Mouse (Mus musculus) lung, embryonic 14.5 days (tissue): ENCODE results near the gene Grin1. TPM values are rescaled to one million over a fixed set of nuclear protein-coding genes. Genes with fewer than 3 reads are reported as not detected.

ENCODE experiments used
- ATAC-seq: fragments of 200-750 bp; cut with Nextera tagmentation; 2 replicates; pipeline ENCODE4 v1.8.0; 2017; ENCODE audit warnings: mild to moderate bottlenecking, moderate TSS enrichment, moderate library complexity; ENCODE audit not compliant: insufficient read depth
- DNase-seq: peaks from one replicate; pipeline ENCODE4 v3.0.0-alpha.2; 2015
- H3K27ac ChIP-seq: fragments of 300-500 bp; sonication (generic); 2 replicates; pipeline ENCODE4 v1.5.1; 2014; ENCODE audit warnings: low read depth, mild to moderate bottlenecking, moderate library complexity
- H3K27me3 ChIP-seq: fragments of 300-500 bp; sonication (generic); 2 replicates; pipeline ENCODE4 v1.6.1; 2014; ENCODE audit warnings: low read length, control low read depth; ENCODE audit not compliant: insufficient read depth
- H3K36me3 ChIP-seq: fragments of 300-500 bp; sonication (generic); 2 replicates; pipeline ENCODE4 v1.6.1; 2014; ENCODE audit warnings: control low read depth; ENCODE audit not compliant: insufficient read depth
- H3K4me1 ChIP-seq: fragments of 300-500 bp; sonication (generic); 2 replicates; pipeline ENCODE4 v1.6.1; 2014; ENCODE audit warnings: antibody characterized with exemption, control low read depth; ENCODE audit not compliant: insufficient read depth
- H3K4me2 ChIP-seq: fragments of 300-500 bp; sonication (generic); 2 replicates; pipeline ENCODE4 v1.6.1; 2014; ENCODE audit warnings: mild to moderate bottlenecking
- H3K4me3 ChIP-seq: fragments of 300-500 bp; sonication (generic); 2 replicates; pipeline ENCODE4 v1.5.1; 2014; ENCODE audit warnings: low read depth, low read length
- H3K9ac ChIP-seq: fragments of 300-500 bp; sonication (generic); 2 replicates; pipeline ENCODE4 v1.6.1; 2014
- H3K9me3 ChIP-seq: fragments of 300-500 bp; sonication (generic); 2 replicates; pipeline ENCODE4 v1.6.1; 2016; ENCODE audit warnings: low read depth, low read length, control low read depth
- CTCF ChIP-seq: IDR thresholded peaks from 2 replicates; pipeline ENCODE4 v1.5.1; 2016; ENCODE audit warnings: antibody characterized with exemption, low read depth
- WGBS: fragments of 180-500 bp; shearing (Covaris S2); extraction: QIAGEN DNeasy Blood & Tissue Kit; methylation state at CpG from one replicate; pipeline ENCODE4 v1.1.7; 2014; 5-methylcytosine and 5-hydroxymethylcytosine counted together
- polyA plus RNA-seq: library from polyadenylated mRNA; unstranded; fragments of >200 nt; fragmentation: Nextera tagmentation; extraction: Ambion mirVana; gene quantifications from 2 replicates; pipeline ENCODE4 v1.2.1, GENCODE M21; 2014

Grin1 gene
- polyA plus RNA-seq, 1 experiment from 2014 or later, result 0.84 TPM

GRCm38 (mm10) chr2:25242101-25242506, 76.9 kb downstream of the Grin1 start, which contains the start of the genes Rnf208 and Cysrt1:
TSS of gene Rnf208 (plus strand) at chr2:25242255.
TSS of gene Cysrt1 (minus strand) at chr2:25242452.
- TF ChIP-seq CTCF, result no peak
- 0 out of 2 replicates have a peak, but pooled peaks cover 4% of the 10 kb centered on the region for H3K4me1 ChIP-seq
- peaks cover 11% of the 10 kb centered on the region; the same call in 1 of the 2 replicates for H3K36me3 ChIP-seq
- WGBS, result 1% methylated on average over 59 of the region's 59 CpGs
- peak within 1 kb of the TSS; percentile 60 for H3K9ac ChIP-seq
- peak within 1 kb of the TSS; percentile 49 for H3K4me3 ChIP-seq
- peaks cover 23% of the 10 kb centered on the region for H3K27me3 ChIP-seq
- no peaks in the 10 kb centered on the region for H3K9me3 ChIP-seq
- H3K4me2 ChIP-seq, result peak within 1 kb of the TSS; percentile 93
- no peak for DNase-seq
- no peak within 1 kb of the TSS for H3K27ac ChIP-seq
- ATAC-seq, result no peak

GRCm38 (mm10) chr2:25241438-25241775, 77.6 kb downstream of the Grin1 start:
- H3K27ac ChIP-seq, result no peak overlapping the region
- peak overlapping the region; percentile 93 for H3K4me2 ChIP-seq
- 8% methylated on average over 6 of the region's 6 CpGs for WGBS
- no peak overlapping the region for H3K9ac ChIP-seq
- H3K27me3 ChIP-seq, result peaks cover 23% of the 10 kb centered on the region
- ATAC-seq, result peak; percentile 21; the same call in 1 of the 2 replicates
- TF ChIP-seq CTCF, result no peak
- H3K36me3 ChIP-seq, result peaks cover 10% of the 10 kb centered on the region; the same call in 1 of the 2 replicates
- no peak for DNase-seq
- H3K9me3 ChIP-seq, result no peaks in the 10 kb centered on the region
- H3K4me1 ChIP-seq, result 0 out of 2 replicates have a peak, but pooled peaks cover 4% of the 10 kb centered on the region
- H3K4me3 ChIP-seq, result peak overlapping the region; percentile 49; the same call in 1 of the 2 replicates

Other genes with a start within 250 kb of the Grin1 start
- not detected in 2 replicates for gene Entpd8, start 238.9 kb downstream of the Grin1 start, polyA plus RNA-seq
- gene Noxa1, start 224.0 kb downstream of the Grin1 start, polyA plus RNA-seq, result 0.41 and 0.68 TPM in 2 replicates
- gene Nrarp, start 138.4 kb downstream of the Grin1 start, polyA plus RNA-seq, result 13.7 and 14.9 TPM in 2 replicates
- gene Tor4a, start 122.3 kb downstream of the Grin1 start, polyA plus RNA-seq, result 7.5 and 8.2 TPM in 2 replicates
- gene Nelfb, start 107.7 kb downstream of the Grin1 start, polyA plus RNA-seq, result 96.6 and 108 TPM in 2 replicates
- gene Stpg3, start 104.5 kb downstream of the Grin1 start, polyA plus RNA-seq, result not detected in 2 replicates
- gene Fam166a, start 100.4 kb downstream of the Grin1 start, polyA plus RNA-seq, result 0.47 TPM in 1 of 2 replicates, not detected in the other
- 593 and 610 TPM in 2 replicates for gene Tubb4b, start 94.5 kb downstream of the Grin1 start, polyA plus RNA-seq
- not detected in 2 replicates for gene Slc34a3, start 84.8 kb downstream of the Grin1 start, polyA plus RNA-seq
- not detected in 2 replicates for gene Rnf224, start 82.4 kb downstream of the Grin1 start, polyA plus RNA-seq
- 7.7 and 9.9 TPM in 2 replicates for gene Rnf208, start 76.9 kb downstream of the Grin1 start, polyA plus RNA-seq
- not detected in 2 replicates for gene Cysrt1, start 76.7 kb downstream of the Grin1 start, polyA plus RNA-seq
- 3.5 and 3.6 TPM in 2 replicates for gene AL732309.1, start 72.3 kb downstream of the Grin1 start, polyA plus RNA-seq
- 14.5 and 16.4 TPM in 2 replicates for gene Tmem203, start 63.7 kb downstream of the Grin1 start, polyA plus RNA-seq
- gene Tprn, start 56.6 kb downstream of the Grin1 start, polyA plus RNA-seq, result 4.7 and 5.0 TPM in 2 replicates
- 217 and 229 TPM in 2 replicates for gene Ssna1, start 46.7 kb downstream of the Grin1 start, polyA plus RNA-seq
- gene Anapc2, start 46.7 kb downstream of the Grin1 start, polyA plus RNA-seq, result 109 and 119 TPM in 2 replicates
- gene Tmem210, start 31.0 kb downstream of the Grin1 start, polyA plus RNA-seq, result not detected in 2 replicates
- gene Lrrc26, start 29.3 kb downstream of the Grin1 start, polyA plus RNA-seq, result 0.46 and 0.89 TPM in 2 replicates
- 70.9 and 76.4 TPM in 2 replicates for gene Man1b1, start 13.2 kb upstream of the Grin1 start, polyA plus RNA-seq
- gene Dpp7, start 37.2 kb upstream of the Grin1 start, polyA plus RNA-seq, result 13.9 and 16.6 TPM in 2 replicates
- gene Uap1l1, start 46.5 kb upstream of the Grin1 start, polyA plus RNA-seq, result 17.4 and 20.1 TPM in 2 replicates
- gene Sapcd2, start 53.1 kb upstream of the Grin1 start, polyA plus RNA-seq, result 42.0 and 45.5 TPM in 2 replicates
- 0.92 and 1.2 TPM in 2 replicates for gene Entpd2, start 76.7 kb upstream of the Grin1 start, polyA plus RNA-seq
- gene Npdc1, start 80.2 kb upstream of the Grin1 start, polyA plus RNA-seq, result 19.5 and 20.5 TPM in 2 replicates
- not detected in 2 replicates for gene Fut7, start 104.1 kb upstream of the Grin1 start, polyA plus RNA-seq
- 3.9 and 4.6 TPM in 2 replicates for gene Abca2, start 109.5 kb upstream of the Grin1 start, polyA plus RNA-seq
- 20.0 and 30.2 TPM in 2 replicates for gene Clic3, start 137.7 kb upstream of the Grin1 start, polyA plus RNA-seq
- 15.8 and 23.5 TPM in 2 replicates for gene Paxx, start 141.9 kb upstream of the Grin1 start, polyA plus RNA-seq
- 3.3 and 3.4 TPM in 2 replicates for gene Ptgds, start 150.9 kb upstream of the Grin1 start, polyA plus RNA-seq
- gene Lcn12, start 174.7 kb upstream of the Grin1 start, polyA plus RNA-seq, result not detected in 2 replicates
- gene Fbxw5, start 181.6 kb upstream of the Grin1 start, polyA plus RNA-seq, result 75.8 and 77.7 TPM in 2 replicates
- 3.9 and 5.5 TPM in 2 replicates for gene C8g, start 182.5 kb upstream of the Grin1 start, polyA plus RNA-seq
- gene Traf2, start 227.8 kb upstream of the Grin1 start, polyA plus RNA-seq, result 34.8 and 35.3 TPM in 2 replicates
- 282 and 295 TPM in 2 replicates for gene Edf1, start 238.7 kb upstream of the Grin1 start, polyA plus RNA-seq